Mouse (Mus musculus): ENCODE data around the gene Cd300lf. TPM values are rescaled to one million over a fixed set of nuclear protein-coding genes. Genes with fewer than 3 reads are reported as not detected.
A peak's percentile ranks its signal among the peaks of the same experiment; 100 is the strongest.

The Cd300lf gene
- polyA plus RNA-seq, 1 experiment from 2014 or later, result 0.21 TPM

DNA sequence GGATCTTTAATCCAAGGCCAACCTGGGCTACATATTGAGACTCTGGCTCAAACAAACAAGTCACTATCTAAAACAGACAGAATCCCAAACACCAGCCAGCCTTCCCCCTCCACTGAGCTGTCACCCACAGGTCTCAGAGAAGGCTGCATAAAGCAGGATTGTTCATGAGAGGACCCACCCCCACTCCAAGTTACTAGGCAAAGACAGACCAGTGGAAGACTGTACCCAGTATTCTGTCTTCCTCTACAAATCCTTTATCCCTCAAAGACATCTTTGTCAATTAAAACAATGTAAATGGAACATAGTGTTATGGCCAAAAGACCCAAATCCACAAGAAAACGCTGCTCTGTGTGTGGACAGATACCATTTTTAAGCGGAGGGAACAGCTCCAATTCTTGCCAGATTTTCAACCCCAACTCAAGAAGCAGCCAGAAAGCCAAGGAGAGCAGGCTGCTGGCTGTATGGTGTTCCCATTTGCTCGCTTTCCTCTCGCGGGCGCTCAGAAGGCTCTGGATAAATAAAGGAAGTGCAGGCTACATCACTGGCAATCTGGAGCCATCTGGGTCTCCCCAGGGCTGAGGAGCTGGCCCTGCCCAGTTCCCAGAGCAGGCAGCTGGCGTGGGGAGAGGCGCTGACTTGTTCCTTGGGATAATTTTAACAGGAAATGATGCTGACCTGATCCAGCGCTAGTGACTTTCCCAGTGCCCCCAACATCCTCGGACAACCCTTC lies 35.4 kb downstream of the Cd300lf start:
- Histone ChIP-seq H3K4me1 (peaks cover 12% of the 10 kb centered on the region; the same call in 1 of the 2 replicates), H3K4me3 (no peak overlapping the region), H3K36me3 (no peaks in the 10 kb centered on the region), H3K27me3 (ENCODE audit: low read depth, poor library complexity, severe bottlenecking) (no peaks in the 10 kb centered on the region), H3K9me3 (replicated peaks) (peaks cover 1% of the 10 kb centered on the region; the same call in 1 of the 2 replicates), H3K27ac (replicated peaks) (no peak overlapping the region)
- DNase-seq (ENCODE audit: low spot score), result no peak
- WGBS, result 66% methylated on average over 10 of the region's 10 CpGs

DNA sequence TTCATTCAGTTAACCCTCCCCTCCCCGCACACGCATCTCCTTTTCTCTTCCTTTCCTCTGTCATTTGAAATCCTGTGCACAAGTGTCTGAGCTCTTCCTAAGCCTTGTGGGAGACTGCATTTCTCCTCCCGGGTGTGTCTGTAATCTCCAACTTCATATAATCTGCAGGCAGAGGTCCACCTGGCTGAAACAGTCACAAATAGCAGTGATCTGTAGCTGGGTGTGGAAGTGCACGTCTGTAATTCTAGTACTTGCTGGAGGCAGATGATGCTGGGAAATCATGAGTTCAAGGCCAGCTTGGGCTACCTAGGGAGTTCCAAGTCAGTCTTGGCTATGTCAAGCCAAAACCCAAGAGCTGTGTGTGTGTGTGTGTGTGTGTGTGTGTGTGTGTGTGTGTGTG lies 41.7 kb downstream of the Cd300lf start:
- Histone ChIP-seq H3K27ac (replicated peaks) (no peak overlapping the region), H3K36me3 (no peaks in the 10 kb centered on the region), H3K27me3 (ENCODE audit: low read depth, poor library complexity, severe bottlenecking) (peaks cover 35% of the 10 kb centered on the region), H3K9me3 (replicated peaks) (peaks cover 8% of the 10 kb centered on the region; the same call in 1 of the 2 replicates), H3K4me1 (peaks cover 18% of the 10 kb centered on the region), H3K4me3 (peak overlapping the region; percentile 52)
- 20% methylated on average over 4 of the region's 4 CpGs for WGBS
- DNase-seq (ENCODE audit: low spot score), result no peak

- Histone ChIP-seq H3K27me3 (ENCODE audit: low read depth, poor library complexity, severe bottlenecking) (peaks cover 35% of the 10 kb centered on the region), H3K4me1 (peaks cover 18% of the 10 kb centered on the region), H3K27ac (replicated peaks) (no peak within 1 kb of the TSS; the same call in 1 of the 2 replicates), H3K9me3 (replicated peaks) (peaks cover 8% of the 10 kb centered on the region; the same call in 1 of the 2 replicates), H3K4me3 (peak within 1 kb of the TSS; percentile 52), H3K36me3 (no peaks in the 10 kb centered on the region)
- peak; percentile 36 for DNase-seq (ENCODE audit: low spot score)
- WGBS, result 4% methylated on average over 36 of the region's 36 CpGs
Measured at GRCm38 (mm10) chr11:115091362-115091901, 42.4 kb downstream of the Cd300lf start, which contains the start of gene Rab37. Rab37 (plus strand) TSS chr11:115091431.

DNA sequence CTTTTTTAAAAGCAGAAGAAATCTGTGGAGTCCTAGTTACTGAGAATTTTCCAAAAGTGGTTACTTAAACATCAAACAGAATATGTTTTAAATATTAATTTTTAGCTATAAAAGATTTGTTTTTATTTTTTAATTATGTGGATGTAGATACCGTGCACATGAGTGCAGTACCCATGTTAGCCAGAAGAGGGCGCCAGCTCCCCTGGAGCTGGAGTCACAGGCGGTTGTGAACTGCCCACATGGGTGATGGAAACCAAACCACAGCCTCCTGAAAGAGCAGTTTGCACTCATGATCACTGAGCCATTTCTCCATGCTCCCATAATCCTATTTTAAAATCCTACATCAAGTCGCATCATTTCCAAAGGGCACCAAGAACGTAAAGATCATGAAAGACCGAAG lies 43.9 kb downstream of the Cd300lf start:
- H3K9me3 ChIP-seq (replicated peaks), result peaks cover 8% of the 10 kb centered on the region; the same call in 1 of the 2 replicates
- peaks cover 22% of the 10 kb centered on the region for H3K4me1 ChIP-seq
- H3K36me3 ChIP-seq, result no peaks in the 10 kb centered on the region
- no peak overlapping the region for H3K4me3 ChIP-seq
- 67% methylated on average over 6 of the region's 6 CpGs for WGBS
- H3K27me3 ChIP-seq (ENCODE audit: low read depth, poor library complexity, severe bottlenecking), result peaks cover 39% of the 10 kb centered on the region
- DNase-seq (ENCODE audit: low spot score), result no peak
- no peak overlapping the region for H3K27ac ChIP-seq (replicated peaks)

DNA sequence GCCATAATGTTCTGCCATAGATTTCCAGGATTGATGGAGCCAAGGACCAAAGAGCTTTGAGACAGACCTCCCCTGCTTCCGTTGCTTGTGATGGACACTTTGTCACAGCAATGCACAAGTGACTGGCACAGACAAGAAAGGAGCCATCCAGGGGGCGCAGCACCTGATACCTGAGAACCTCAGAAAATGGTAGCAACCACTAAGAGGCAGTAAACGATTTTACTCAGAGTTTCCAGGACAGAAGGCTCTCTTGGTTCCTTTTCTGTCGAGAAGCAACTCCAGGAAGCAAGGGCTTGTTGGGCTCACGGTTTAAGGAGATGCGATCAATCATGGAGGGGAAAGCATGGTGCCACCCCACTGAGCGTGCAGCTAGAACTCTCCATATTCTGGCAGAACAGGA lies 47.6 kb downstream of the Cd300lf start:
- peaks cover 38% of the 10 kb centered on the region for H3K27me3 ChIP-seq (ENCODE audit: low read depth, poor library complexity, severe bottlenecking)

DNA sequence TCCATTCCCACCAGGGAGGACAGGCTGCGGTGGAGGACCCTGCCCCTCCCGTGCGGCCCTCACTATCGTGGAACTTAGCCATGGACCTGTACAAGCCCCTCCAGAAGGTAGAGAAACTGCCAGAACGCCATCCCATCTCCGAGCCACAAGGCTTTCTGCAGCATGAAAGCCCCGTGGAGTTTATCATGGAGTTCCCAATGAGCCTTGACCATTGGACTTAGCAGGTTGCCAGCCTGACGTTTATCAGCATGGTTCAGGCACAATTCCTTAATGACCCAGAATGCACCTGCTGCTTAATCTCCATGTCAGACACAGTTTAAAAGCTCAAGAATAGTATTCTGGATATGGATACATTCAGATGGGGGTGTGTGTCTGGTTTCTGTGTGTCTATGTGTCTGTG lies 48.7 kb downstream of the Cd300lf start:
- no peak overlapping the region for H3K27ac ChIP-seq (replicated peaks)
- 0 out of 2 replicates have a peak, but pooled peaks cover 3% of the 10 kb centered on the region for H3K9me3 ChIP-seq (replicated peaks)
- H3K36me3 ChIP-seq, result no peaks in the 10 kb centered on the region
- 0 out of 2 replicates have a peak overlapping the region, but pooled peaks have one; percentile 1 for H3K4me3 ChIP-seq
- H3K27me3 ChIP-seq (ENCODE audit: low read depth, poor library complexity, severe bottlenecking), result peaks cover 27% of the 10 kb centered on the region
- 61% methylated on average over 8 of the region's 8 CpGs for WGBS
- no peak for DNase-seq (ENCODE audit: low spot score)
- peaks cover 24% of the 10 kb centered on the region for H3K4me1 ChIP-seq

More for the DNA sequence above, 47.6 kb downstream of the Cd300lf start:
- Histone ChIP-seq H3K9me3 (replicated peaks) (0 out of 2 replicates have a peak, but pooled peaks cover 3% of the 10 kb centered on the region), H3K4me3 (no peak overlapping the region), H3K36me3 (no peaks in the 10 kb centered on the region), H3K27ac (replicated peaks) (no peak overlapping the region), H3K4me1 (peaks cover 26% of the 10 kb centered on the region)
- WGBS, result 70% methylated on average over 7 of the region's 7 CpGs
- no peak for DNase-seq (ENCODE audit: low spot score)

GRCm38 (mm10) chr11:115084595-115084994 lies 49.2 kb downstream of the Cd300lf start:
- 43% methylated on average over 12 of the region's 12 CpGs for WGBS
- H3K27me3 ChIP-seq (ENCODE audit: low read depth, poor library complexity, severe bottlenecking), result peaks cover 24% of the 10 kb centered on the region
- no peaks in the 10 kb centered on the region for H3K9me3 ChIP-seq (replicated peaks)
- no peak overlapping the region for H3K27ac ChIP-seq (replicated peaks)
- H3K4me1 ChIP-seq, result peaks cover 24% of the 10 kb centered on the region
- no peak for DNase-seq (ENCODE audit: low spot score)
- H3K4me3 ChIP-seq, result 0 out of 2 replicates have a peak overlapping the region, but pooled peaks have one; percentile 1
- H3K36me3 ChIP-seq, result no peaks in the 10 kb centered on the region

GRCm38 (mm10) chr11:115083376-115084139 lies 50.2 kb downstream of the Cd300lf start:
- 44% methylated on average over 18 of the region's 18 CpGs for WGBS
- Histone ChIP-seq H3K9me3 (replicated peaks) (no peaks in the 10 kb centered on the region), H3K4me1 (peaks cover 24% of the 10 kb centered on the region), H3K36me3 (no peaks in the 10 kb centered on the region), H3K27me3 (ENCODE audit: low read depth, poor library complexity, severe bottlenecking) (peaks cover 24% of the 10 kb centered on the region), H3K27ac (replicated peaks) (no peak overlapping the region), H3K4me3 (no peak overlapping the region)
- DNase-seq (ENCODE audit: low spot score), result peak; percentile 76

GRCm38 (mm10) chr11:115082196-115082595 lies 51.6 kb downstream of the Cd300lf start:
- no peak for DNase-seq (ENCODE audit: low spot score)
- peaks cover 20% of the 10 kb centered on the region for H3K4me1 ChIP-seq
- no peak overlapping the region for H3K4me3 ChIP-seq
- H3K36me3 ChIP-seq, result no peaks in the 10 kb centered on the region
- peaks cover 24% of the 10 kb centered on the region for H3K27me3 ChIP-seq (ENCODE audit: low read depth, poor library complexity, severe bottlenecking)
- WGBS, result 80% methylated on average over 6 of the region's 6 CpGs
- H3K9me3 ChIP-seq (replicated peaks), result no peaks in the 10 kb centered on the region
- no peak overlapping the region for H3K27ac ChIP-seq (replicated peaks)

- no peaks in the 10 kb centered on the region for H3K36me3 ChIP-seq
- H3K4me3 ChIP-seq, result no peak overlapping the region
- DNase-seq (ENCODE audit: low spot score), result no peak
- H3K27ac ChIP-seq (replicated peaks), result no peak overlapping the region
- no peaks in the 10 kb centered on the region for H3K9me3 ChIP-seq (replicated peaks)
- WGBS, result 68% methylated on average over 3 of the region's 3 CpGs
- H3K4me1 ChIP-seq, result peaks cover 20% of the 10 kb centered on the region
- H3K27me3 ChIP-seq (ENCODE audit: low read depth, poor library complexity, severe bottlenecking), result peaks cover 24% of the 10 kb centered on the region
Measured at GRCm38 (mm10) chr11:115081373-115081772, 52.4 kb downstream of the Cd300lf start.

- Histone ChIP-seq H3K4me1 (peaks cover 20% of the 10 kb centered on the region), H3K9me3 (replicated peaks) (no peaks in the 10 kb centered on the region), H3K4me3 (no peak overlapping the region), H3K36me3 (no peaks in the 10 kb centered on the region), H3K27ac (replicated peaks) (no peak overlapping the region), H3K27me3 (ENCODE audit: low read depth, poor library complexity, severe bottlenecking) (peaks cover 24% of the 10 kb centered on the region)
- 45% methylated on average over 13 of the region's 13 CpGs for WGBS
- DNase-seq (ENCODE audit: low spot score), result peak; percentile 43
Measured at GRCm38 (mm10) chr11:115080886-115081285, 52.9 kb downstream of the Cd300lf start.

GRCm38 (mm10) chr11:115078680-115079079 lies 55.1 kb downstream of the Cd300lf start:
- no peak for DNase-seq (ENCODE audit: low spot score)
- no peaks in the 10 kb centered on the region for H3K36me3 ChIP-seq
- no peaks in the 10 kb centered on the region for H3K9me3 ChIP-seq (replicated peaks)
- 80% methylated on average over 5 of the region's 5 CpGs for WGBS
- H3K4me3 ChIP-seq, result no peak overlapping the region
- peaks cover 19% of the 10 kb centered on the region for H3K27me3 ChIP-seq (ENCODE audit: low read depth, poor library complexity, severe bottlenecking)
- H3K27ac ChIP-seq (replicated peaks), result no peak overlapping the region
- H3K4me1 ChIP-seq, result peaks cover 6% of the 10 kb centered on the region

Measured in midbrain, embryonic 10.5 days (tissue).